Mouse (Mus musculus): ENCODE data around the gene Zfp148. TPM values are rescaled to one million over a fixed set of nuclear protein-coding genes. Genes with fewer than 3 reads are reported as not detected.

The Zfp148 gene
- polyA plus RNA-seq, 1 experiment from 2014 or later, result 53.3 TPM

- Histone ChIP-seq H3K4me1 (peaks cover 17% of the 10 kb centered on the region; the same call in 1 of the 2 replicates), H3K4me3 (replicated peaks) (no peak overlapping the region), H3K27ac (no peak overlapping the region), H3K4me2 (no peak overlapping the region), H3K27me3 (replicated peaks) (no peaks in the 10 kb centered on the region), H3K36me3 (no peaks in the 10 kb centered on the region), H3K9ac (no peak overlapping the region), H3K9me3 (no peaks in the 10 kb centered on the region)
- WGBS, result 63% methylated on average over 5 of the region's 5 CpGs
- ATAC-seq (ENCODE audit: insufficient read depth, low FRiP score, low read depth), result no peak
Observed at GRCm38 (mm10) chr16:33415607-33416006, 35.0 kb downstream of the Zfp148 start.

GRCm38 (mm10) chr16:33428327-33428726 lies 47.7 kb downstream of the Zfp148 start:
- H3K27me3 ChIP-seq (replicated peaks), result no peaks in the 10 kb centered on the region
- 83% methylated on average over 3 of the region's 3 CpGs for WGBS
- H3K4me3 ChIP-seq (replicated peaks), result no peak overlapping the region
- 0 out of 2 replicates have a peak, but pooled peaks cover 18% of the 10 kb centered on the region for H3K36me3 ChIP-seq
- H3K9me3 ChIP-seq, result no peaks in the 10 kb centered on the region
- no peak overlapping the region for H3K27ac ChIP-seq
- no peak overlapping the region for H3K9ac ChIP-seq
- no peak for ATAC-seq (ENCODE audit: insufficient read depth, low FRiP score, low read depth)
- H3K4me2 ChIP-seq, result no peak overlapping the region
- no peaks in the 10 kb centered on the region for H3K4me1 ChIP-seq

GRCm38 (mm10) chr16:33431660-33432059 lies 51.0 kb downstream of the Zfp148 start:
- no peak for ATAC-seq (ENCODE audit: insufficient read depth, low FRiP score, low read depth)
- 90% methylated on average over 2 of the region's 2 CpGs for WGBS
- peaks cover 19% of the 10 kb centered on the region for H3K36me3 ChIP-seq

DNA sequence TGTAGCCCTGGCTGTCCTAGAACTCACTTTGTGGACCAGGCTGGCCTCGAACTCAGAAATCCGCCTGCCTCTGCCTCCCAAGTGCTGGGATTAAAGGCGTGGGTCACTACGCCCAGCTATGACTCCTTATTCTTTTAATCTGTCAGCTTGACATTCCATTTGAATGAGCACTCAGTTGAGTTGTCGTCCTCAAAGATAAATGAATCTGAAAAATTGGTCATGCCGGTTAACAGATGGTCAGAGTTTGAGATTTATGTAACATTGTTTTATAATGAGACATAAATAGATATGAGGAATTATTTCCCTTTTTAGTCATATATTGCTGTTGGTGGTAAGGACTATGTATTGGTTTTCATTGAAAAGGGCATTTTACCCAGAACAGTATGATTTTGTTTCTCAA lies 60.4 kb downstream of the Zfp148 start:
- no peak overlapping the region for H3K9ac ChIP-seq
- H3K4me2 ChIP-seq, result no peak overlapping the region
- WGBS, result 81% methylated on average over 6 of the region's 6 CpGs
- no peaks in the 10 kb centered on the region for H3K36me3 ChIP-seq
- ATAC-seq (ENCODE audit: insufficient read depth, low FRiP score, low read depth), result no peak
- H3K4me1 ChIP-seq, result no peaks in the 10 kb centered on the region
- H3K27ac ChIP-seq, result no peak overlapping the region
- no peaks in the 10 kb centered on the region for H3K9me3 ChIP-seq
- no peaks in the 10 kb centered on the region for H3K27me3 ChIP-seq (replicated peaks)
- H3K4me3 ChIP-seq (replicated peaks), result no peak overlapping the region

More at GRCm38 (mm10) chr16:33431660-33432059, 51.0 kb downstream of the Zfp148 start:
- no peak overlapping the region for H3K4me2 ChIP-seq
- no peaks in the 10 kb centered on the region for H3K9me3 ChIP-seq
- H3K27me3 ChIP-seq (replicated peaks), result no peaks in the 10 kb centered on the region
- H3K4me3 ChIP-seq (replicated peaks), result no peak overlapping the region
- no peak overlapping the region for H3K27ac ChIP-seq
- no peak overlapping the region for H3K9ac ChIP-seq
- H3K4me1 ChIP-seq, result no peaks in the 10 kb centered on the region

- no peak overlapping the region for H3K4me3 ChIP-seq (replicated peaks)
- H3K9me3 ChIP-seq, result no peaks in the 10 kb centered on the region
- no peak overlapping the region for H3K9ac ChIP-seq
- H3K36me3 ChIP-seq, result no peaks in the 10 kb centered on the region
- H3K27ac ChIP-seq, result no peak overlapping the region
- H3K27me3 ChIP-seq (replicated peaks), result no peaks in the 10 kb centered on the region
- 34% methylated on average over 5 of the region's 5 CpGs for WGBS
- H3K4me2 ChIP-seq, result no peak overlapping the region
- peak; percentile 43; the same call in 1 of the 2 replicates for ATAC-seq (ENCODE audit: insufficient read depth, low FRiP score, low read depth)
- H3K4me1 ChIP-seq, result no peaks in the 10 kb centered on the region; the same call in 1 of the 2 replicates
Observed at GRCm38 (mm10) chr16:33446830-33447229, 66.2 kb downstream of the Zfp148 start.

DNA sequence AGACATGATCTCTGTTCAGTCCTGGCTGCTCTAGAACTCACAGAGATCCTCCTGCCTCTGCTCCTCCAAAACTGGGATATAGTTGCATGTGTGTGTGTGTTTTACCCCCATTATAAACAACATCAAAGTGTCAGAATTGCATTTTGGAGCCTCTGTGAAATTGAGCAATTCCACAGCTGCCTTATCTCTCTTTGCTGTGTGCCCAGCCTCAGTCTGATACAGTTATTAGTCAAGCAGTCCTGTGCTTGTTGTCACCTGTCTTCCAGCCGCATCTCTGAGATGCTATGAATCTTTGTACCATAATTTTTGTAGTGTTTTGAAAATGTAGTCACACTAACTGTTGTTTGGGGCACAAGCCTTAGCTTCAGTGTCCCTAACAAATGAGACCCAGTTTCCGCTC lies 73.2 kb downstream of the Zfp148 start:
- H3K9me3 ChIP-seq, result no peaks in the 10 kb centered on the region
- 64% methylated on average over 2 of the region's 2 CpGs for WGBS
- no peak for ATAC-seq (ENCODE audit: insufficient read depth, low FRiP score, low read depth)

DNA sequence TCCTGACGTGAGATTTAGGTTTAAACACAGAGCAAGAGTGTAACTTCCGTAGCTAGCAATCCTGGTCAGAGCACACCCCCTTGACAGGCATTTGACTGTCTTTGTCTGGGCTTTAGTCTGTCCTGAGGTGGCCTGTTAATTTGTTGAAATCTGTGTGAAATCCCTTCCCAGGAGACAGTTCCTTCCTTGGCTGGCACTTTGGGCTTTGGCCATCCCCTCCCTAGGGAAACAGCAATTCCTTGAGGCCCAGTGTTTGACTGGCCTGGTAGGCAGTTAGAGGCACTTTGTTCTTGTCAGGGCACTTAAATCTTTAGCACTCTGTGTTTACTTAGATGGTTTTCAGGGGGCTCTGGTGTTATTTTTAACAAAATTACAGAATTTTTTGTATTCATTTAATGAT lies 73.7 kb downstream of the Zfp148 start:
- no peaks in the 10 kb centered on the region for H3K27me3 ChIP-seq (replicated peaks)
- WGBS, result 70% methylated on average over 2 of the region's 2 CpGs
- H3K9ac ChIP-seq, result no peak overlapping the region
- H3K4me1 ChIP-seq, result no peaks in the 10 kb centered on the region
- H3K9me3 ChIP-seq, result no peaks in the 10 kb centered on the region
- no peak overlapping the region for H3K4me3 ChIP-seq (replicated peaks)
- H3K4me2 ChIP-seq, result no peak overlapping the region
- ATAC-seq (ENCODE audit: insufficient read depth, low FRiP score, low read depth), result no peak
- peaks cover 8% of the 10 kb centered on the region; the same call in 1 of the 2 replicates for H3K36me3 ChIP-seq
- H3K27ac ChIP-seq, result no peak overlapping the region

More for the DNA sequence above, 73.2 kb downstream of the Zfp148 start:
- Histone ChIP-seq H3K4me3 (replicated peaks) (no peak overlapping the region), H3K36me3 (0 out of 2 replicates have a peak, but pooled peaks cover 8% of the 10 kb centered on the region), H3K4me1 (no peaks in the 10 kb centered on the region), H3K27me3 (replicated peaks) (no peaks in the 10 kb centered on the region), H3K9ac (no peak overlapping the region), H3K4me2 (no peak overlapping the region), H3K27ac (no peak overlapping the region)

GRCm38 (mm10) chr16:33455263-33455910 lies 74.8 kb downstream of the Zfp148 start:
- no peak for ATAC-seq (ENCODE audit: insufficient read depth, low FRiP score, low read depth)
- 78% methylated on average over 6 of the region's 6 CpGs for WGBS
- Histone ChIP-seq H3K36me3 (peaks cover 11% of the 10 kb centered on the region; the same call in 1 of the 2 replicates), H3K9me3 (no peaks in the 10 kb centered on the region), H3K4me3 (replicated peaks) (no peak overlapping the region), H3K9ac (no peak overlapping the region), H3K4me1 (no peaks in the 10 kb centered on the region), H3K4me2 (no peak overlapping the region), H3K27me3 (replicated peaks) (no peaks in the 10 kb centered on the region), H3K27ac (no peak overlapping the region)

GRCm38 (mm10) chr16:33459101-33459500 lies 78.5 kb downstream of the Zfp148 start:
- Histone ChIP-seq H3K27me3 (replicated peaks) (no peaks in the 10 kb centered on the region), H3K4me3 (replicated peaks) (no peak overlapping the region), H3K9ac (no peak overlapping the region), H3K9me3 (no peaks in the 10 kb centered on the region), H3K4me1 (no peaks in the 10 kb centered on the region), H3K27ac (no peak overlapping the region), H3K36me3 (peaks cover 14% of the 10 kb centered on the region; the same call in 1 of the 2 replicates), H3K4me2 (no peak overlapping the region)
- ATAC-seq (ENCODE audit: insufficient read depth, low FRiP score, low read depth), result no peak
- 94% methylated on average over 1 of the region's 1 CpGs for WGBS

GRCm38 (mm10) chr16:33461416-33461815 lies 80.8 kb downstream of the Zfp148 start:
- ATAC-seq (ENCODE audit: insufficient read depth, low FRiP score, low read depth), result no peak
- no peak overlapping the region for H3K4me2 ChIP-seq
- H3K9me3 ChIP-seq, result no peaks in the 10 kb centered on the region
- H3K4me1 ChIP-seq, result no peaks in the 10 kb centered on the region
- no peak overlapping the region for H3K9ac ChIP-seq
- peaks cover 14% of the 10 kb centered on the region; the same call in 1 of the 2 replicates for H3K36me3 ChIP-seq
- no peak overlapping the region for H3K4me3 ChIP-seq (replicated peaks)
- H3K27ac ChIP-seq, result no peak overlapping the region
- no peaks in the 10 kb centered on the region for H3K27me3 ChIP-seq (replicated peaks)
- 75% methylated on average over 3 of the region's 3 CpGs for WGBS

GRCm38 (mm10) chr16:33464509-33465241 lies 84.0 kb downstream of the Zfp148 start:
- WGBS, result 92% methylated on average over 4 of the region's 4 CpGs
- Histone ChIP-seq H3K4me3 (replicated peaks) (no peak overlapping the region), H3K9ac (no peak overlapping the region), H3K9me3 (no peaks in the 10 kb centered on the region), H3K27me3 (replicated peaks) (no peaks in the 10 kb centered on the region), H3K4me2 (no peak overlapping the region), H3K27ac (no peak overlapping the region), H3K4me1 (no peaks in the 10 kb centered on the region), H3K36me3 (peaks cover 6% of the 10 kb centered on the region; the same call in 1 of the 2 replicates)
- no peak for ATAC-seq (ENCODE audit: insufficient read depth, low FRiP score, low read depth)

DNA sequence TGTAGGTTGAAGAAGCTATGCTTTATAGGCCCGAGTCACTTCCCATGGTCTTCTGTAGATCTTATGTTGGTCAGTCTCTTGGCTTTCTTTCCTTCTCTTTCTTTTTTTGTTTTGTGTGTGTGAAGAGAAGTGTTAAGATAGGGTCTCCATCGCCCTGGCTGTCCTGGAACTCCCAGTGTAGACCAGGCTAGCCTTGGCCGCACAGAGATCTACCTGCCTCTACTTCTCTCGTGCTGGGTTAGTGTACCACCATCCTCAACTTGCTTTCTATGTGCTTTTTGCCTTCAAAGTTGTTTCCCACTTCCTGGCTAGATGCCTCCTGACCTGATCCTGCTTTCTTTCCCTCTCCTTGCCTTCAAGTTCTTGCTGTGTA lies 84.6 kb downstream of the Zfp148 start:
- no peak for ATAC-seq (ENCODE audit: insufficient read depth, low FRiP score, low read depth)
- no peaks in the 10 kb centered on the region for H3K9me3 ChIP-seq
- H3K27ac ChIP-seq, result no peak overlapping the region
- H3K4me3 ChIP-seq (replicated peaks), result no peak overlapping the region
- WGBS, result 94% methylated on average over 4 of the region's 4 CpGs
- H3K9ac ChIP-seq, result no peak overlapping the region
- no peak overlapping the region for H3K4me2 ChIP-seq
- H3K27me3 ChIP-seq (replicated peaks), result no peaks in the 10 kb centered on the region
- no peaks in the 10 kb centered on the region for H3K4me1 ChIP-seq
- H3K36me3 ChIP-seq, result peaks cover 6% of the 10 kb centered on the region; the same call in 1 of the 2 replicates

Measured in stomach, embryonic 15.5 days (tissue).